Mouse (Mus musculus) testis, adult 2 months (tissue): Measurements from ENCODE around the gene Slc30a4.

Experiments
- CTCF ChIP-seq: fragments of 200-500 bp; IDR thresholded peaks from 2 replicates; pipeline ENCODE4 v1.5.1; 2012; ENCODE audit warnings: low read depth, mild to moderate bottlenecking, inconsistent platforms, low read length, moderate library complexity; ENCODE audit not compliant: control insufficient read depth, insufficient read depth, insufficient replicate concordance
- POLR2A ChIP-seq: fragments of 200-500 bp; IDR thresholded peaks from 2 replicates; pipeline ENCODE4 v1.6.1; 2012; ENCODE audit warnings: low read depth, mild to moderate bottlenecking, inconsistent platforms, low read length, moderate library complexity; ENCODE audit not compliant: control insufficient read depth

GRCm38 (mm10) chr2:122697526-122697925 lies 4.9 kb downstream of the Slc30a4 start:
- no peak for TF ChIP-seq POLR2A
- no peak for TF ChIP-seq CTCF
